Mouse (Mus musculus) cerebellum, adult 2 months (tissue): Measurements from ENCODE around the gene 1110059E24Rik. TPM values are rescaled to one million over a fixed set of nuclear protein-coding genes. Genes with fewer than 3 reads are reported as not detected.
A peak's percentile ranks its signal among the peaks of the same experiment; 100 is the strongest.

ENCODE experiments used
- DNase-seq, 2 experiments: peaks; one replicate each; pipeline ENCODE4 v3.0.0; 2021
- H3K27ac ChIP-seq: fragments of 200-500 bp; 2 replicates; pipeline ENCODE4 v1.5.1; 2012; ENCODE audit warnings: low read length, control low read depth, inconsistent platforms; ENCODE audit not compliant: insufficient read depth
- H3K27me3 ChIP-seq: fragments of 200-500 bp; 2 replicates; pipeline ENCODE4 v1.6.1; 2012; ENCODE audit warnings: inconsistent platforms, mild to moderate bottlenecking, low read length, moderate library complexity; ENCODE audit not compliant: control insufficient read depth, insufficient read depth
- H3K4me1 ChIP-seq: fragments of 200-500 bp; 2 replicates; pipeline ENCODE4 v1.6.1; 2011; ENCODE audit warnings: low read length; ENCODE audit not compliant: control insufficient read depth, insufficient read depth
- H3K4me3 ChIP-seq: fragments of 200-500 bp; replicated peaks from 2 replicates; pipeline ENCODE3; 2011; ENCODE audit warnings: mild to moderate bottlenecking, low read depth, low read length, control low read depth; ENCODE audit not compliant: insufficient read depth
- CTCF ChIP-seq: fragments of 200-500 bp; IDR thresholded peaks from 2 replicates; pipeline ENCODE4 v1.5.1; 2011; ENCODE audit warnings: low read depth, mild to moderate bottlenecking, control low read depth, low read length, moderate library complexity, borderline replicate concordance; ENCODE audit not compliant: insufficient read depth
- POLR2A ChIP-seq: fragments of 200-500 bp; IDR thresholded peaks from 2 replicates; pipeline ENCODE4 v1.6.1; 2011; ENCODE audit warnings: low read length, control low read depth, borderline replicate concordance; ENCODE audit not compliant: insufficient read depth
- WGBS: fragments of 180-500 bp; shearing (Covaris S2); methylation state at CpG from one replicate; pipeline ENCODE4 v1.1.7; 2018; 5-methylcytosine and 5-hydroxymethylcytosine counted together
- polyA plus RNA-seq: library from polyadenylated mRNA; depleted of rRNA; stranded (reverse); fragments of >200 nt; gene quantifications from 2 replicates; pipeline ENCODE4 v1.2.3, GENCODE M21; 2012

The 1110059E24Rik gene
- polyA plus RNA-seq, 1 experiment = 31.2 TPM

GRCm38 (mm10) chr19:21577443-21577842 lies 75.3 kb downstream of the 1110059E24Rik start:
- no peaks in the 10 kb centered on the region for H3K27me3 ChIP-seq
- TF ChIP-seq CTCF (no peak), POLR2A (no peak)
- no peaks in the 10 kb centered on the region for H3K4me1 ChIP-seq
- H3K4me3 ChIP-seq = no peak overlapping the region
- 71% methylated on average over 3 of the region's 3 CpGs for WGBS
- no peak for DNase-seq
- no peak overlapping the region for H3K27ac ChIP-seq

GRCm38 (mm10) chr19:21571986-21572385 lies 80.8 kb downstream of the 1110059E24Rik start:
- Histone ChIP-seq H3K4me3 (no peak overlapping the region), H3K27me3 (no peaks in the 10 kb centered on the region), H3K27ac (no peak overlapping the region), H3K4me1 (0 out of 2 replicates have a peak, but pooled peaks cover 2% of the 10 kb centered on the region)
- TF ChIP-seq CTCF (no peak), POLR2A (no peak)
- WGBS = 88% methylated on average over 7 of the region's 7 CpGs
- DNase-seq = no peak

- H3K4me1 ChIP-seq = 0 out of 2 replicates have a peak, but pooled peaks cover 2% of the 10 kb centered on the region
- H3K27me3 ChIP-seq = no peaks in the 10 kb centered on the region
- no peak overlapping the region for H3K4me3 ChIP-seq
- 47% methylated on average over 16 of the region's 16 CpGs for WGBS
- peak; percentile 75 to 86 for DNase-seq
- TF ChIP-seq POLR2A (no peak), CTCF (peak; percentile 86)
- no peak overlapping the region for H3K27ac ChIP-seq
These were observed 81.4 kb downstream of the 1110059E24Rik start for GRCm38 (mm10) chr19:21571223-21571980.

GRCm38 (mm10) chr19:21570778-21571177 lies 82.0 kb downstream of the 1110059E24Rik start:
- TF ChIP-seq POLR2A = no peak
- TF ChIP-seq CTCF = no peak
- H3K4me3 ChIP-seq = no peak overlapping the region
- no peak overlapping the region for H3K27ac ChIP-seq
- peak in 1 of 2 experiments; percentile 11 for DNase-seq
- H3K27me3 ChIP-seq = no peaks in the 10 kb centered on the region
- WGBS = 50% methylated on average over 8 of the region's 8 CpGs
- H3K4me1 ChIP-seq = 0 out of 2 replicates have a peak, but pooled peaks cover 2% of the 10 kb centered on the region

- no peak for TF ChIP-seq CTCF
- TF ChIP-seq POLR2A = no peak
- Histone ChIP-seq H3K4me1 (0 out of 2 replicates have a peak, but pooled peaks cover 2% of the 10 kb centered on the region), H3K27ac (no peak overlapping the region), H3K27me3 (no peaks in the 10 kb centered on the region), H3K4me3 (no peak overlapping the region)
- 91% methylated on average over 3 of the region's 3 CpGs for WGBS
- DNase-seq = no peak
These were observed 84.1 kb downstream of the 1110059E24Rik start for GRCm38 (mm10) chr19:21568528-21569185.

GRCm38 (mm10) chr19:21567933-21568332 lies 84.8 kb downstream of the 1110059E24Rik start:
- DNase-seq = no peak
- Histone ChIP-seq H3K27me3 (no peaks in the 10 kb centered on the region), H3K4me1 (0 out of 2 replicates have a peak, but pooled peaks cover 2% of the 10 kb centered on the region), H3K4me3 (no peak overlapping the region), H3K27ac (no peak overlapping the region)
- WGBS = 94% methylated on average over 3 of the region's 3 CpGs
- TF ChIP-seq POLR2A = no peak
- TF ChIP-seq CTCF = no peak

GRCm38 (mm10) chr19:21566484-21566883 lies 86.3 kb downstream of the 1110059E24Rik start:
- Histone ChIP-seq H3K4me1 (0 out of 2 replicates have a peak, but pooled peaks cover 2% of the 10 kb centered on the region), H3K4me3 (no peak overlapping the region), H3K27ac (no peak overlapping the region), H3K27me3 (no peaks in the 10 kb centered on the region)
- DNase-seq = no peak
- WGBS = 68% methylated on average over 5 of the region's 5 CpGs
- no peak for TF ChIP-seq CTCF
- no peak for TF ChIP-seq POLR2A

- H3K4me3 ChIP-seq = no peak overlapping the region
- WGBS = 0% methylated on average over 1 of the region's 1 CpGs
- no peak for DNase-seq
- no peaks in the 10 kb centered on the region for H3K4me1 ChIP-seq
- H3K27me3 ChIP-seq = no peaks in the 10 kb centered on the region
- no peak for TF ChIP-seq POLR2A
- H3K27ac ChIP-seq = no peak overlapping the region
These were observed 88.3 kb downstream of the 1110059E24Rik start for GRCm38 (mm10) chr19:21564461-21564797.
